Mouse (Mus musculus): ENCODE results near the gene Tiam2. TPM values are rescaled to one million over a fixed set of nuclear protein-coding genes. Genes with fewer than 3 reads are reported as not detected.

Gene Tiam2
- polyA plus RNA-seq, 1 experiment from 2014 or later: 11.9 TPM

DNA sequence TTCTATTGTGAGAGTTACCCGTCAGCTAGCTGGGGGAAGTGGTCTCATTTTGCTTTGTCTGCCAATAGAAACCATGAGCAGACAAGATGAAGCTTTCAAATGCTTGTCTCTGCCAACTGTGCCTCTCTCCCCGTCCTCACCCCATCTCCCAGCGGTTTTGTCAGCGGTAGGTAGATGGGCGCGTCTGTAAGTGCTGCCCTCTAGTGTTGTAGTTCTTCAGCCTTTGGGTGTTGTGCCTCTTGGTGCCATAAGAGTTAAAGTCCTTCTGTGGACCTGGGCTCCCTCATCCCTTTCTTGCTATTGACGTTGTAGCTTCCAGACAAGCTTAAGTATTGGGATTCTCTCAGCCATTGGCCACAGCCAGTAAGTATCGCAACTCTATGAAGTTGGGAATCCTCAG, 236.0 kb downstream of the Tiam2 start:
- DNase-seq (ENCODE audit: low spot score) (no peak), ATAC-seq (replicated peaks; ENCODE audit: insufficient number of reproducible peaks, low FRiP score, low TSS enrichment, low read depth) (no peak)
- H3K4me3 ChIP-seq (ENCODE audit: low read depth, low read length): no peak overlapping the region
- no peak overlapping the region for H3K27ac ChIP-seq (replicated peaks; ENCODE audit: low read depth, low read length)
- H3K9me3 ChIP-seq (replicated peaks; ENCODE audit: control insufficient read depth, low read length): no peaks in the 10 kb centered on the region
- H3K9ac ChIP-seq (replicated peaks; ENCODE audit: low read length): no peak overlapping the region
- H3K4me1 ChIP-seq (ENCODE audit: control insufficient read depth, insufficient read depth, low read length): no peaks in the 10 kb centered on the region
- no peaks in the 10 kb centered on the region for H3K36me3 ChIP-seq (replicated peaks; ENCODE audit: control insufficient read depth, insufficient read depth, low read depth, low read length)
- H3K4me2 ChIP-seq (ENCODE audit: low read depth, low read length): no peak overlapping the region
- 57% methylated on average over 8 of the region's 8 CpGs for WGBS
- H3K27me3 ChIP-seq (ENCODE audit: control insufficient read depth, insufficient read depth, low read length): no peaks in the 10 kb centered on the region

DNA sequence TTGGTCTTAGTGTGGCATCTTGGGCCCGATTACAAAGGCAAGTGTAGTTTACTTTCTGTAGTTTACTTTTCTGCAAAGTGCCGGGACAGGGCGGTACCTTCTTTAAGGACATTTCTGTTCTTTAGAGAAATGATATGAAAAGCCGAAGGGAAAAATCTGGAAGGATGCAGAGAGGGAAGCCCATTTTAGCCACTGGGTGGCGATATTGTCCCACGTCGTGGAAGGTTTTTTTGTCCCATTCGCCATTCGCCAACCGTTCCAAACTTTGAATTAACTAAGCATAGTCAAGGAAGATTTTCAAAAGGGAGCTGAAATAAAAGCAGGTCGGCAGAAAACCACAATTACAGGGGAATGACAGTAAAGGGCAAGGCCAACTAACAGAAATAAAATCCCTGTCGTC, 244.5 kb downstream of the Tiam2 start:
- Histone ChIP-seq H3K4me2 (ENCODE audit: low read depth, low read length) (no peak overlapping the region), H3K36me3 (replicated peaks; ENCODE audit: control insufficient read depth, insufficient read depth, low read depth, low read length) (no peaks in the 10 kb centered on the region), H3K27ac (replicated peaks; ENCODE audit: low read depth, low read length) (no peak overlapping the region), H3K27me3 (ENCODE audit: control insufficient read depth, insufficient read depth, low read length) (no peaks in the 10 kb centered on the region), H3K9ac (replicated peaks; ENCODE audit: low read length) (no peak overlapping the region), H3K4me1 (ENCODE audit: control insufficient read depth, insufficient read depth, low read length) (no peaks in the 10 kb centered on the region), H3K4me3 (ENCODE audit: low read depth, low read length) (no peak overlapping the region), H3K9me3 (replicated peaks; ENCODE audit: control insufficient read depth, low read length) (no peaks in the 10 kb centered on the region)
- WGBS: 4% methylated on average over 12 of the region's 12 CpGs
- ATAC-seq (replicated peaks; ENCODE audit: insufficient number of reproducible peaks, low FRiP score, low TSS enrichment, low read depth): no peak
- DNase-seq (ENCODE audit: low spot score): peak; percentile 88

Other genes with a start within 250 kb of the Tiam2 start
- 25.6 and 28.5 TPM in 2 replicates for gene Scaf8, start 211.6 kb upstream of the Tiam2 start, polyA plus RNA-seq (2014; fragmentation: Nextera tagmentation; extraction: Ambion mirVana)
- not detected in 2 replicates for gene Cldn20, start 206.0 kb downstream of the Tiam2 start, polyA plus RNA-seq (2014; fragmentation: Nextera tagmentation; extraction: Ambion mirVana)
- 22.4 and 25.9 TPM in 2 replicates for gene Tfb1m, start 231.2 kb downstream of the Tiam2 start, polyA plus RNA-seq (2014; fragmentation: Nextera tagmentation; extraction: Ambion mirVana)